Mouse (Mus musculus): Measurements from ENCODE around the gene Ubl5. TPM values are rescaled to one million over a fixed set of nuclear protein-coding genes. Genes with fewer than 3 reads are reported as not detected.
A peak's percentile ranks its signal among the peaks of the same experiment; 100 is the strongest.

Gene Ubl5
- total and polyA plus RNA-seq, 2 experiments from 2014 or later = 238 to 389 TPM

- Histone ChIP-seq H3K4me1 (ENCODE audit: control insufficient read depth, insufficient read depth) (peaks cover 8% of the 10 kb centered on the region; the same call in 1 of the 2 replicates), H3K27ac (ENCODE audit: low read depth) (no peak overlapping the region), H3K27me3 (ENCODE audit: control insufficient read depth, insufficient read depth, low read length) (peaks cover 15% of the 10 kb centered on the region), H3K9ac (replicated peaks; ENCODE audit: low read depth, low read length) (no peak overlapping the region), H3K4me2 (ENCODE audit: low read depth, low read length) (no peak overlapping the region), H3K36me3 (replicated peaks; ENCODE audit: control insufficient read depth, insufficient read depth, low read length) (no peaks in the 10 kb centered on the region), H3K9me3 (replicated peaks; ENCODE audit: control insufficient read depth, low read length) (no peaks in the 10 kb centered on the region), H3K4me3 (ENCODE audit: low read depth, low read length) (no peak overlapping the region)
- no peak for TF ChIP-seq CTCF (IDR thresholded peaks at IDR 0.05; ENCODE audit: low read depth)
- TF ChIP-seq EP300 (IDR thresholded peaks at IDR 0.05; ENCODE audit: low read depth) = no peak
- DNase-seq (ENCODE audit: low spot score) (no peak), ATAC-seq (ENCODE audit: insufficient read depth, low read depth) (no peak)
- WGBS = 85% methylated on average over 3 of the region's 3 CpGs
Measured at GRCm38 (mm10) chr9:20692863-20693262, 50.2 kb downstream of the Ubl5 start.

- Histone ChIP-seq H3K9me3 (replicated peaks; ENCODE audit: control insufficient read depth, low read length) (no peaks in the 10 kb centered on the region), H3K9ac (replicated peaks; ENCODE audit: low read depth, low read length) (no peak overlapping the region), H3K27me3 (ENCODE audit: control insufficient read depth, insufficient read depth, low read length) (peaks cover 15% of the 10 kb centered on the region), H3K27ac (ENCODE audit: low read depth) (no peak overlapping the region), H3K4me2 (ENCODE audit: low read depth, low read length) (peak overlapping the region; percentile 60), H3K4me3 (ENCODE audit: low read depth, low read length) (peak overlapping the region; percentile 39), H3K4me1 (ENCODE audit: control insufficient read depth, insufficient read depth) (peaks cover 8% of the 10 kb centered on the region; the same call in 1 of the 2 replicates), H3K36me3 (replicated peaks; ENCODE audit: control insufficient read depth, insufficient read depth, low read length) (no peaks in the 10 kb centered on the region)
- 4% methylated on average over 25 of the region's 25 CpGs for WGBS
- ATAC-seq (ENCODE audit: insufficient read depth, low read depth) (no peak), DNase-seq (ENCODE audit: low spot score) (no peak)
- TF ChIP-seq CTCF (IDR thresholded peaks at IDR 0.05; ENCODE audit: low read depth) (no peak), EP300 (IDR thresholded peaks at IDR 0.05; ENCODE audit: low read depth) (no peak)
Measured at GRCm38 (mm10) chr9:20694721-20695235, 52.1 kb downstream of the Ubl5 start.

- no peak overlapping the region for H3K4me3 ChIP-seq (ENCODE audit: low read depth, low read length)
- WGBS = 61% methylated on average over 5 of the region's 5 CpGs
Measured at GRCm38 (mm10) chr9:20696107-20696712, 53.5 kb downstream of the Ubl5 start.

More at GRCm38 (mm10) chr9:20696107-20696712, 53.5 kb downstream of the Ubl5 start:
- no peak for DNase-seq (ENCODE audit: low spot score)
- ATAC-seq (ENCODE audit: insufficient read depth, low read depth) = no peak
- H3K4me1 ChIP-seq (ENCODE audit: control insufficient read depth, insufficient read depth) = peaks cover 8% of the 10 kb centered on the region; the same call in 1 of the 2 replicates
- H3K36me3 ChIP-seq (replicated peaks; ENCODE audit: control insufficient read depth, insufficient read depth, low read length) = no peaks in the 10 kb centered on the region
- H3K27me3 ChIP-seq (ENCODE audit: control insufficient read depth, insufficient read depth, low read length) = peaks cover 15% of the 10 kb centered on the region
- no peak overlapping the region for H3K27ac ChIP-seq (ENCODE audit: low read depth)
- TF ChIP-seq EP300 (IDR thresholded peaks at IDR 0.05; ENCODE audit: low read depth) (no peak), CTCF (IDR thresholded peaks at IDR 0.05; ENCODE audit: low read depth) (no peak)
- no peaks in the 10 kb centered on the region for H3K9me3 ChIP-seq (replicated peaks; ENCODE audit: control insufficient read depth, low read length)
- H3K4me2 ChIP-seq (ENCODE audit: low read depth, low read length) = no peak overlapping the region
- no peak overlapping the region for H3K9ac ChIP-seq (replicated peaks; ENCODE audit: low read depth, low read length)

Other genes with a start within 250 kb of the Ubl5 start
- 10.0 and 13.4 TPM in 2 replicates for gene Zfp26, start 182.7 kb upstream of the Ubl5 start, total RNA-seq (2014; rRNA removed; ENCODE audit: low replicate concordance)
- gene Zfp26, start 182.7 kb upstream of the Ubl5 start, polyA plus RNA-seq (2015; fragmentation: Nextera tagmentation; extraction: Ambion mirVana) = 3.8 and 5.7 TPM in 2 replicates
- gene Zfp426, start 150.1 kb upstream of the Ubl5 start, total RNA-seq (2014; rRNA removed; ENCODE audit: low replicate concordance) = 10.4 and 13.7 TPM in 2 replicates
- gene Zfp426, start 150.1 kb upstream of the Ubl5 start, polyA plus RNA-seq (2015; fragmentation: Nextera tagmentation; extraction: Ambion mirVana) = 7.9 and 9.0 TPM in 2 replicates
- 26.8 and 50.1 TPM in 2 replicates for gene Zfp266, start 121.5 kb upstream of the Ubl5 start, total RNA-seq (2014; rRNA removed; ENCODE audit: low replicate concordance)
- 25.4 and 28.7 TPM in 2 replicates for gene Zfp266, start 121.5 kb upstream of the Ubl5 start, polyA plus RNA-seq (2015; fragmentation: Nextera tagmentation; extraction: Ambion mirVana)
- gene Zfp846, start 61.6 kb upstream of the Ubl5 start, total RNA-seq (2014; rRNA removed; ENCODE audit: low replicate concordance) = 4.2 and 8.0 TPM in 2 replicates
- gene Zfp846, start 61.6 kb upstream of the Ubl5 start, polyA plus RNA-seq (2015; fragmentation: Nextera tagmentation; extraction: Ambion mirVana) = 8.5 and 9.4 TPM in 2 replicates
- gene Fbxl12, start 1.9 kb downstream of the Ubl5 start, total RNA-seq (2014; rRNA removed; ENCODE audit: low replicate concordance) = 15.6 and 20.8 TPM in 2 replicates
- 12.7 and 13.0 TPM in 2 replicates for gene Fbxl12, start 1.9 kb downstream of the Ubl5 start, polyA plus RNA-seq (2015; fragmentation: Nextera tagmentation; extraction: Ambion mirVana)
- 26.9 and 30.7 TPM in 2 replicates for gene Pin1, start 9.2 kb downstream of the Ubl5 start, total RNA-seq (2014; rRNA removed; ENCODE audit: low replicate concordance)
- 40.2 and 40.7 TPM in 2 replicates for gene Pin1, start 9.2 kb downstream of the Ubl5 start, polyA plus RNA-seq (2015; fragmentation: Nextera tagmentation; extraction: Ambion mirVana)
- gene Olfm2, start 103.5 kb downstream of the Ubl5 start, total RNA-seq (2014; rRNA removed; ENCODE audit: low replicate concordance) = 3.1 TPM in 1 of 2 replicates, not detected in the other
- 0.20 and 0.34 TPM in 2 replicates for gene Olfm2, start 103.5 kb downstream of the Ubl5 start, polyA plus RNA-seq (2015; fragmentation: Nextera tagmentation; extraction: Ambion mirVana)
- 4.6 and 8.8 TPM in 2 replicates for gene Col5a3, start 172.2 kb downstream of the Ubl5 start, total RNA-seq (2014; rRNA removed; ENCODE audit: low replicate concordance)
- gene Col5a3, start 172.2 kb downstream of the Ubl5 start, polyA plus RNA-seq (2015; fragmentation: Nextera tagmentation; extraction: Ambion mirVana) = 1.4 and 1.6 TPM in 2 replicates
- gene Rdh8, start 175.6 kb downstream of the Ubl5 start, total RNA-seq (2014; rRNA removed; ENCODE audit: low replicate concordance) = not detected in 2 replicates
- not detected in 2 replicates for gene Rdh8, start 175.6 kb downstream of the Ubl5 start, polyA plus RNA-seq (2015; fragmentation: Nextera tagmentation; extraction: Ambion mirVana)
- gene A230050P20Rik, start 225.8 kb downstream of the Ubl5 start, total RNA-seq (2014; rRNA removed; ENCODE audit: low replicate concordance) = 4.0 and 6.8 TPM in 2 replicates
- gene A230050P20Rik, start 225.8 kb downstream of the Ubl5 start, polyA plus RNA-seq (2015; fragmentation: Nextera tagmentation; extraction: Ambion mirVana) = 4.9 and 5.3 TPM in 2 replicates
- 0.43 TPM in 1 of 2 replicates, not detected in the other for gene Angptl6, start 236.8 kb downstream of the Ubl5 start, total RNA-seq (2014; rRNA removed; ENCODE audit: low replicate concordance)
- gene Angptl6, start 236.8 kb downstream of the Ubl5 start, polyA plus RNA-seq (2015; fragmentation: Nextera tagmentation; extraction: Ambion mirVana) = 2.0 and 2.3 TPM in 2 replicates
- gene Ppan, start 245.3 kb downstream of the Ubl5 start, total RNA-seq (2014; rRNA removed; ENCODE audit: low replicate concordance) = 17.4 and 21.2 TPM in 2 replicates
- gene Ppan, start 245.3 kb downstream of the Ubl5 start, polyA plus RNA-seq (2015; fragmentation: Nextera tagmentation; extraction: Ambion mirVana) = 15.2 and 16.9 TPM in 2 replicates

Data from heart, postnatal 0 days (tissue).